Mouse (Mus musculus) heart, postnatal 0 days (tissue): ENCODE measurements at regions not wholly inside any gene's neighbourhood (a gene's known extent, or its start where the extent isn't known, plus 50 kb on each side); places are given as distances from the start of the nearest gene placed in this dataset.

Experiments
- CTCF ChIP-seq: IDR thresholded peaks from 2 replicates; pipeline ENCODE4 v1.5.1; 2016; ENCODE audit warnings: antibody characterized with exemption, control low read depth, low read depth
- EP300 ChIP-seq: IDR thresholded peaks from 2 replicates; pipeline ENCODE4 v1.6.1; 2016; ENCODE audit warnings: antibody characterized with exemption, low read depth

GRCm38 (mm10) chr4:51597850-51598249 is 381.4 kb downstream of the Cylc2 start:
- no peak for TF ChIP-seq CTCF
- TF ChIP-seq EP300 = no peak
